Mouse (Mus musculus) thymus, adult 18-20 months (tissue): ENCODE results near the gene Fut1.

Experiments used
- DNase-seq, 2 experiments: peaks; one replicate each; pipeline ENCODE4 v3.0.0; 2022; ENCODE audit warnings: mixed read lengths in 2 of 2

Gene Fut1

GRCm38 (mm10) chr7:45617042-45617695, at the start of gene Fut1:
Gene Fut1 (plus strand): TSS chr7:45617289.
- DNase-seq = no peak

DNA sequence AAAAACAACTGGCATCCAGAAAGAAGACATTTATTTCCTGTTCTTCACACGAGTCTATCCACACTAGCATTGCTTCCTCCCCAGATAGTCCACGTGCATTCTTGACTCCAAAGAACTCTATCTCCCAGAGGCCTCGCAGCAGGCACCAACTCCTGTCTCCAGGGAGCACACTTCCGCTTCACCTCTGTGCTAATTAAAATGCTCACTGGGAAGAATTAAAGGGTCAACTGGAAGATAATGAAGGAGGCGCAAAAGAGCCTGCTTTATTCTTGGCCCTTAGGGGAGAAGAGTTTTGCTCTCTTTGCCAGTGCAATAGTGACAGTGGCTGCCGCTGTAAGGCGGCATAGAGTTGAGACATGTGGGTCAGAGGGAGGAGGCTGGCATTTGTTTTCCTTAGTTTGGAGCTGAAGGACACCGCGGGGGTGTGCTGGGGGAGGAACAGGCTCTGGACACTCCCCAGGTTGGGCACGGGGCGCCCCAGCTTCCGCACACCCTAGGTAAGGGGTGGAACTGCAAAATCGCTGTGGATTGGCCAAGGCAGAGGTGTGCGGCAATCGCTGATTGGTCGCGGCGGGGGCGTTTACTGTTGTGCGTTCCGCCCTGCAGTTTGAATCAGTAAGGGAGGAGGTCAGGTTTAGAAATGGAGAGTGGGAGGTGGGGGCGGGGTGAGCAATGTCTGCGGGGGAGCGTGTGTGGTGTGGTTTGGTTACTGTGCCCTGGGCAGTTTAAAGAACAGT, 49.1 kb upstream of the Fut1 start:
- DNase-seq = peak; percentile 86 to 89

DNA sequence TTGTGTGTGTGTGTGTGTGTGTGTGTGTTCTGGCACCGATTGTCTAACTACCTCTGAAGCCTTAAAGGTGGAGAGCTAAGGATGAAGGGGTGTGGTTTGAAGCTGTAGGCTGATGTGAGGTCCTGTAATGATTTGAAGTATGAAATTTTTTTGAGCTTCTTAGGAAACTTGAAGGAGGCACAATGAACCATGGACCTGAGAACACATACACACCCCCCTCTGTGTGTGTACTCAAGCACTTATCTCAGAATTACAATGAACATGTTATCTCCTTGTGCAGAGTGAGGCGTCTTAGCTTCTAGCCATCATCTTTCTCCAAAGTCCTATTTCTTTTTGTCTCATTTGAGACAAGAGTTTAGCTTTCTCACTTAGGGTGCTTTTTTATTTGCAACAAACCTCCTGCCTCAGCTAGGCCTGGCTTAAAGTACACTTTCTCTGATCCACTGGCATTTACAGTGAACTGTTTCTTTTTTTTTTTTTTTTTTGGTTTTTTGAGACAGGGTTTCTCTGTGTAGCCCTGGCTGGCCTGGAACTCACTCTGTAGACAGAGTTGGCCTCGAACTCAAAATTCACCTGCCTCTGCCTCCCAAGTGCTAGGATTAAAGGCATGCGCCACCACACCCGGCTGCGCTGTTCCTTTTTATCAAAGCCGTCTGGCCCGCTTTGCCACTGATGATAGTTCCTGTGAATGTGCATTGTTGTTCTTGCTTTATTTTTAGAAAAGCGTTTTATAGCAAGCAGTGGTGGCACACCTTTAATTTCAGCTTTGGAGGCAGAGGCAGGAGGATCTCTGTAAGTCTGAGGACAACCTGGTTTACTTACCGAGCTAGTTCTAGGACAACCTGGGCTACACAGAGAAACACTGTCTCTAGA, 48.3 kb upstream of the Fut1 start:
- DNase-seq = no peak

DNA sequence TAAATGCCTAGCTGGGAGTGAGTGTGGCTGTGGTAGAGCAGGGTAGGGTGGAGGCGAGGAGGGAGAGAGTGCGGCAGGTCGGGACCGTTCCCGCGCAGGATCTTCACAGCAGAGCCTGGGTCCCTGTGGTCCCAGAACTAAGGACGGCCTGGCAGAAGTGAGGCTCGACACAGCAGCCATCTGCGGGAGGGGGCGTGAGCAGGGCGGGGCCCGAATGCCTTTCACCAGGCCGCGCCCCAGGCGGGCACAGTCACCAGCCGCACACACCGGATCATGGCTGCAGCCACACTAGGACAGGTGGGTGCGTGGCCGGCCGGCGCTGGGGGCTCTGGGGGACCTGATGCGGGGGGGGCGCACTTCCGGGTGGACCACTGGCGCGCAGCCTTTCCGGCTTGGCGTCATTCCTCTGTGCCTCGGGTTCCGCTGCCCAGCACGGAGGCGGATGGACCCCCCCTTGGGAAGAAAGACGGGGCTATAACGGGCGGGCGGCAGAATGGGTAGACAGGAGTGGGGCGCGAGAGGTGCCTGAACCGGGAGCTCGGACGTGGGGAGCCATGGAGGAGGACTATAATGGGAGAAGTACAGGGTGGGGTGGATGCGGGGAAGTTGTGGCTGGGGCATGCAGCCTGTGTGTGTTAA, 46.9 kb upstream of the Fut1 start, which contains the start of gene Bcat2:
Gene Bcat2 (plus strand): TSS at position 51 of the 639 bp plus-strand sequence.
- DNase-seq = peak; percentile 69 to 73

- no peak for DNase-seq
Measured at GRCm38 (mm10) chr7:45571966-45572365, 45.1 kb upstream of the Fut1 start.

- DNase-seq = peak; percentile 65 to 76
Measured at GRCm38 (mm10) chr7:45573954-45574353, 43.1 kb upstream of the Fut1 start.

DNA sequence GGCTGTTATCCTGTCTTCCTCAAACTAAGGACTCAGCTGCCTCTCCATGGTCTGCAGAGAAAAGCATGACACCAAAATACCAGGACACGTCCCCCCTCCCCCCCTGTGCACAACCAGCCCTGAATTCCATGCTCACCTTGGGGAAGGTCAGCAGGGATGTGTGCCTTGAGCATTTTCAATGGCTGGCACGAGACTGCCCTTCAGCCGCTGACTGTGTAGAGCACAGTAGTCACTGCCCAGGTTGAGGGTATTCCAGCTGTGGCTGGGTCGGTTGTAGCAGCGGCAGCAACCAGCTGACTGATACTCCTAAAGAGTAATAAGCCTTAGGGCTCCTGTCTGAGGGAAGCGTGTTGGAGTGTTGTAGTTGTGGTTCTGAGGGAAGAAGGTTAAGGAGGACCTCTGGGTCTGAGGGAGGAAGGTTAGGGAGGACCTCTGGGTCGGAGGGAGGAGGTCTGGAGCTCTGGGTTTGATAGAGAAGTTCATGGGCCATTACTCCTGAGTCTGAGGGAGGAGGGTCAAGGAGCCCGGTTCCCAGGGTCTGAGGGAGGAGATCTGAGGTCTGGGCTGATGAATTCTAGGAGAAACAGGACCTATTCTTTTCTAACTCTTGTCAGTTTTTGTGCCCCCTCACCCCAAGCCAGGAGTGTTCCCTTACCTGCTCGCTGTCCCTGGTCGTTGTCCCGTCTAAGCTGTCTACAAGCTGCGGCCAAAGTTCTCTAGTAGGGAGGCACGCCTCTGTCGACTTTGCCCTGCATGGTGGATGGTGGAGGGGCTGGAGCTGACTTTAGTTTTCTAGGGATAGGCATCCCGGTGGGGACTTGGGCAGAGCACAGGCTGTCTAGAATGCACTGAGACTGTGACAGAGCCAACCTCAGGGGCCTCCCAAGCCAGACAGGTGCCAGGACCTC, 42.4 kb upstream of the Fut1 start:
- DNase-seq = no peak

GRCm38 (mm10) chr7:45585923-45586322, 31.2 kb upstream of the Fut1 start:
- DNase-seq = no peak

GRCm38 (mm10) chr7:45587631-45588592, 29.2 kb upstream of the Fut1 start:
- DNase-seq = no peak

- peak; percentile 68 to 74 for DNase-seq
Measured at GRCm38 (mm10) chr7:45589173-45589572, 27.9 kb upstream of the Fut1 start.

DNA sequence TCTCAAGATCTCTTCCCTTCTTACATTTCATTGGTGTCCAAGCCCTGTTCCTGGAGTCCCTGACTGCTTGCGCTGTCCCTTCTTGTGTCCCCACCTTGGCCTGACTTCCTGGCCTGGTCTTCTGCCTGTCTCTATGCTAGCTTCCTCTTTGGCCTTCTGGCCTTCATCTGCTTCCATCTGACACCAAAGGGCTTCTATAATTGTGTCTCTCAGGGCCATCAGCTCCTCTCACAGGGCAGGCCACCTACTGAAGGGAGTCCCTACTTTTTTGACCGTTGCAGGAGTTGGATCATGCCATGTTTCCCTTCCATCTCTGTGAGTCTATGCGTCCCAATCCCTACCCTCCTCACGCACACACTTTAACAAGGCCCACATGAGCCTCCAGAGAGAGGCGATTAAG, 27.2 kb upstream of the Fut1 start:
- DNase-seq = no peak

DNA sequence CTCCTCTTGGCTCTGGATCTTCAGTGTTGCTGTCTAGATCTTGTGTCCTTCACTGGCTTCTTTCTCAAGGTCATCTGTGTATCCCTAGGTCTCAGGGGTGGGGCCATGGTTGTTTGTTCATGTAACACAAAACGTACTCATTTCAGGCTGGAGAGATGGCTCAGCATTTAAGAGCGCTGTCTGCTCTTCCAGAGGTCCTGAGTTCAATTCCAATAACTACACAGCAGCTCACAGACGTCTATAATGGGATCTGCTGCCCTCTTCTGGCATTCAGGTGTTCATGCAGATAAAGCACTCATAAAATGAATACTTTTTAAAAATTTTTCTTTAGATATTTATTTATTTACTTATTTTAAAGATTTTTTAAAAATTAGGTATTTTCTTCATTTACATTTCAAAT, 26.2 kb upstream of the Fut1 start:
- DNase-seq = no peak

- no peak for DNase-seq
Measured at GRCm38 (mm10) chr7:45591880-45592279, 25.2 kb upstream of the Fut1 start.

GRCm38 (mm10) chr7:45593118-45593815, 23.8 kb upstream of the Fut1 start:
- peak; percentile 46 to 49 for DNase-seq

DNA sequence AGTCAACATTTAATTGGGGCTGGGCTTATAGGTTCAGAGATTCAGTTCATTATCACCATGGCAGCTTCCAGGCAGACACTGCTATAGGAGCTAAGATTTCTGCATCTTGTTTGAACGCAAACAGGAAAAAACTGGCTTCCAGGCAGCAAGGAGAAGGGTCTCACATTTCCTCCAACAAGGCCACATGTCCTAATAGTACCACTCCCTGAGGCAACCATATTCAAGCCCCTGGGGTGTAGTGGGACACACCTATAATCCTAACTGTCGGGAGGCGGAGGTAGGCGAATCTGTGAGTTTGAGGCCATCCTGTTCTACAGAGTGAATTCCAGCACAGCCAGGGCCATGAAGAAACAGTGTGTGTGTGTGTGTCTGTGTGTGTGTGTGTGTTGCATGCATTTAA, 21.9 kb upstream of the Fut1 start:
- no peak for DNase-seq

DNA sequence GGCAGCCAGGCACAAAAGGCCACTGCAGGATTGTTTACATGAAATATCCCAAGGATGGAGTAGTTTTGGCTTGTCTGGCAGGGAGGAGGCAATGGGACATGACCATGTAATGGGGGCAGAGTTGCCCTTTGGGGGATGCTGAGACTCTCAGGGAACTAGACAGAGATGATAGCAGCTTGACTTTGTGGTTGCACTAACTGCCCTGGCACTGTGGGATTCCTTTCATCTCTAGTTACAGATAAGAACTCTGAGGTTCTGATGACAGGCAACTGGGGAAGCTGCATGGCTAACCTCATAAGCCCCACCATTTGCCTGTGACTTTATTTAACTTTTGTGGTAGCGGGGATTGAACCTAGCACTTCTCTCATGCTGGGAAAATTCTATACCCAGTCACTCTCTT, 21.0 kb upstream of the Fut1 start:
- DNase-seq = no peak

GRCm38 (mm10) chr7:45597013-45597412, 20.1 kb upstream of the Fut1 start:
- no peak for DNase-seq

- DNase-seq = no peak
Measured at GRCm38 (mm10) chr7:45597527-45597926, 19.6 kb upstream of the Fut1 start.

DNA sequence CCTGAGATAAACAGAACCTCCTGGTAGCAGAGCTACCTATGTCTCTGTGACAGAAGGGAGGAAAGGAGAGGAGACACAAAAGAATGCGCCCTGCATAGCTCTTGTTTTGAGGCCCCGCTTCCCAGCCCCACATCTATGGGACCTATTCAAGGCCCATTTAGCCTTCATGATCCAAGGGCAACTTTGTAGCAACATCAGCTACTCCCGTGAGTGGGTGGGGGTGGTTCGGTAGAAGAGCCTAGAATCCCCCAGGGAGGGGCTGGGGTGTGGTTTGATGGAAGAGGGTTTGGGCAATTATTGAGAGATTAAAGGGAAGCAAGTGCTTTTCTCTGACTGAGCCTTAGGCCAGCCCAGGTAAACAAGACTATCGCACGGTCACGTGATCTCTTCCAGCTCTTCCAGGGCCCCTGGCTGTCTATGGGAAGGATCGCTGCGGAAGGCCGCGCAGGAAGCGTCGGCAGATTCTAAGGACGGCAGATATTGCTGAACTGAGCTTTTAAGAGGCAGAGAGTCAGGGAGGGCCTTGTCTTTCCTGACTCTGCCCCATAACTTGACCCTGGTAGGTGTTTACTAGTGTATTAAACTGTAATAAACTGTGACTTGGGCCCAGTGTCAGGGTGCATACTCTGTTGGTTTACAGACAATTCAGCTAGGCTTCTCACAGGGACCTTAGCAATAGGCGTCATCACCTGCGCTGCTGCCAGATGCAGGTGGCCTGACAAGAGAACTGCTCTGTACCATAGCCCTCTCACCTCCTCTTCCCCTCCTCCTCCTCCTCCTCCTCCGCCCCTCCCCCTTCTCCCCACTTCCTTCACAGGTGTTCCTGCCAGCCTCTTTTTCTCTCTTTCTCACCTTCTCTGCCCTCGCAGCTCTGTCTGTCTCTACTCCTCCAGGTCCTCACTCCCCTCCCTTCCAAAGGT, 17.9 kb upstream of the Fut1 start:
- peak; percentile 55 to 73 for DNase-seq
